Mouse (Mus musculus) heart, postnatal 25 days (tissue): ENCODE results near the gene Tada1. TPM values are rescaled to one million over a fixed set of nuclear protein-coding genes. Genes with fewer than 3 reads are reported as not detected.

Experiments
- DNase-seq: peaks from one replicate; pipeline ENCODE4 v3.0.0; 2022; ENCODE audit warnings: low spot score
- intact Hi-C: fragments of 180-260 bp; cut with DNase I; formaldehyde crosslinking; loops from one replicate; pipeline ENCODE4 v1.15.1; 2025
- total RNA-seq, 2 experiments: library from RNA; stranded (reverse); gene quantifications; 2 replicates each; pipeline ENCODE4 v1.2.3; 2021

Tada1 gene
- total RNA-seq, result 10 to 100 TPM; 10.2 to 10.6 TPM

- intact Hi-C loops, result no loop called here
- peak; percentile 86 for DNase-seq
Measured at GRCm38 (mm10) chr1:166379013-166379629, at the start of gene Tada1. Gene Tada1, plus strand, starts transcription at chr1:166379097.

- intact Hi-C loops, result no loop called here
- DNase-seq, result no peak
Measured at GRCm38 (mm10) chr1:166330752-166331151, 48.1 kb upstream of the Tada1 start.

- DNase-seq, result peak; percentile 13
- intact Hi-C loops, result no loop called here
Measured at GRCm38 (mm10) chr1:166339110-166339509, 39.8 kb upstream of the Tada1 start.

- intact Hi-C loops, result no loop called here
Measured at GRCm38 (mm10) chr1:166342060-166342459, 36.8 kb upstream of the Tada1 start.

GRCm38 (mm10) chr1:166342539-166342938 lies 36.4 kb upstream of the Tada1 start:
- DNase-seq, result no peak
- intact Hi-C loops, result no loop called here

More at GRCm38 (mm10) chr1:166342060-166342459, 36.8 kb upstream of the Tada1 start:
- DNase-seq, result no peak

- intact Hi-C loops, result no loop called here
- no peak for DNase-seq
Measured at GRCm38 (mm10) chr1:166343586-166343985, 35.3 kb upstream of the Tada1 start.

- intact Hi-C loops, result no loop called here
- DNase-seq, result no peak
Measured at GRCm38 (mm10) chr1:166344300-166345077, 34.4 kb upstream of the Tada1 start.

- intact Hi-C loops, result no loop called here
- no peak for DNase-seq
Measured at GRCm38 (mm10) chr1:166345602-166346001, 33.3 kb upstream of the Tada1 start.

GRCm38 (mm10) chr1:166346906-166347305 lies 32.0 kb upstream of the Tada1 start:
- intact Hi-C loops, result no loop called here

GRCm38 (mm10) chr1:166349341-166349740 lies 29.6 kb upstream of the Tada1 start:
- intact Hi-C loops, result no loop called here
- no peak for DNase-seq

More at GRCm38 (mm10) chr1:166346906-166347305, 32.0 kb upstream of the Tada1 start:
- DNase-seq, result no peak

- intact Hi-C loops, result no loop called here
- no peak for DNase-seq
Measured at GRCm38 (mm10) chr1:166349751-166350150, 29.1 kb upstream of the Tada1 start.

- peak; percentile 44 for DNase-seq
- intact Hi-C loops, result loop anchor here (2.0 to 10.0 kb wide), 2 partner anchors 200 to 586 kb away; no protein-coding TSS in a partner anchor
Measured at GRCm38 (mm10) chr1:166360157-166360855, 18.6 kb upstream of the Tada1 start.

- DNase-seq, result no peak
- intact Hi-C loops, result loop anchor here (2.0 to 10.0 kb wide), 2 partner anchors 200 to 586 kb away; no protein-coding TSS in a partner anchor
Measured at GRCm38 (mm10) chr1:166360896-166361295, 18.0 kb upstream of the Tada1 start.

- intact Hi-C loops, result loop anchor here (2.0 to 10.0 kb wide), 2 partner anchors 201 to 587 kb away; no protein-coding TSS in a partner anchor
- no peak for DNase-seq
Measured at GRCm38 (mm10) chr1:166361842-166362241, 17.1 kb upstream of the Tada1 start.

- no peak for DNase-seq
- intact Hi-C loops, result loop anchor here (10.0 kb wide), 1 partner anchor 588 kb away; no protein-coding TSS in a partner anchor
Measured at GRCm38 (mm10) chr1:166362659-166363058, 16.2 kb upstream of the Tada1 start.

- intact Hi-C loops, result loop anchor here (10.0 kb wide), 1 partner anchor 588 kb away; no protein-coding TSS in a partner anchor
- no peak for DNase-seq
Measured at GRCm38 (mm10) chr1:166363122-166363521, 15.8 kb upstream of the Tada1 start.

- intact Hi-C loops, result no loop called here
- no peak for DNase-seq
Measured at GRCm38 (mm10) chr1:166377171-166377570, 1.7 kb upstream of the Tada1 start.

GRCm38 (mm10) chr1:166378431-166379012 lies 375 bp upstream of the Tada1 start:
- no peak for DNase-seq
- intact Hi-C loops, result no loop called here

GRCm38 (mm10) chr1:166379630-166380231 lies 834 bp downstream of the Tada1 start:
- peak; percentile 40 for DNase-seq
- intact Hi-C loops, result loop anchor here (2.0 kb wide), 1 partner anchor 29 kb away; the partner anchor contains the start of gene Pogk
